Comparison of ENCODE assay signal across 17 mouse cellular contexts in the genomic region with DNA sequence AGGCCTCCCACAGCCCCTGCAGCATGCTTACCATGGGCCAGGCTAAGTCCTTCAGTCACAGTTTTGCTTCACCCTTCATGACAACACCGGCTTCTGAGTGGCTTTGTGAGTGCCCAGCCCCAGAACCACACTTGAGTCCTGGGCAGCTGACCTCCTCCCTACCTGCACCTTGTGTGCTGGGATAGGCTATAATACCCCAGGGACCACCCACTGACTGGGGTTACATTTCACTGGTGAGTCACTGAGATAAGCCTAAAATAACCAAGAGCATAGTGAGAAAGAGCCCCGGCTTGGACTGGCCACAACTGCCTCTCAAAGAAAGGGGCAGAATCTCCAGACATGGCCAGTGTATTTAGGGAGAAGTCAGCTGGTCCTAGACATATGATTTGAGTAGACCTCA. TPM values are rescaled to one million over a fixed set of nuclear protein-coding genes. Genes with fewer than 3 reads are reported as not detected.
DNase-seq lines count a peak whose midpoint lies in the region; ATAC-seq and TF ChIP-seq lines count a peak whose summit lies in the region.
"Had no signal": no experiment of that assay in that cellular context is flagged by ENCODE, and none has a peak within 500 bp of the region (broad histone marks: within the 10 kb centered on the region; RNA-seq: fewer than 3 reads in every experiment).

No protein-coding gene starts in this region.

- peak overlapping the region; percentile 12 for H3K4me2 ChIP-seq in heart, embryonic 12.5 days
- no peak overlapping the region for H3K4me2 ChIP-seq in forebrain, postnatal 0 days (ENCODE audit: low read depth)
- no peak overlapping the region for H3K4me2 ChIP-seq in hindbrain, embryonic 12.5 days (replicated peaks)
- H3K4me2 ChIP-seq: neural tube, embryonic 12.5 days had no signal

- no peak for DNase-seq in heart, postnatal 14 days
- peak; percentile 5 for DNase-seq in thymus, postnatal 4 days
- no peak for DNase-seq in thymus, postnatal 36 days
- DNase-seq in fibroblast of lung, adult 2 months (ENCODE audit: low read depth), result peak; percentile 46
- no peak for DNase-seq in adrenal gland, postnatal 14 days
- DNase-seq in forebrain, postnatal 0 days, result no peak
- DNase-seq: cerebellum, adult 11 months; kidney, postnatal 4 days; liver, postnatal 0 days had no signal

- H3K4me3 ChIP-seq in heart, embryonic 12.5 days, result no peak overlapping the region
- no peak overlapping the region for H3K4me3 ChIP-seq in forebrain, postnatal 0 days (ENCODE audit: low read depth, low read length)
- no peak overlapping the region for H3K4me3 ChIP-seq in hindbrain, embryonic 12.5 days
- H3K4me3 ChIP-seq: heart, adult 2 months; neural tube, embryonic 12.5 days had no signal

- no peaks in the 10 kb centered on the region for H3K27me3 ChIP-seq in heart, embryonic 12.5 days (replicated peaks)
- H3K27me3 ChIP-seq in forebrain, postnatal 0 days (ENCODE audit: insufficient read depth, low read length), result no peaks in the 10 kb centered on the region
- no peaks in the 10 kb centered on the region for H3K27me3 ChIP-seq in hindbrain, embryonic 12.5 days
- H3K27me3 ChIP-seq: neural tube, embryonic 12.5 days had no signal

- 23% methylated on average over 2 of the region's 2 CpGs for WGBS in heart, embryonic 12.5 days
- WGBS in forebrain, postnatal 0 days, result 64% methylated on average over 2 of the region's 2 CpGs
- 67% methylated on average over 2 of the region's 2 CpGs for WGBS in hindbrain, embryonic 12.5 days

- TF ChIP-seq CTCF in forebrain, postnatal 0 days (IDR thresholded peaks at IDR 0.05; ENCODE audit: low read depth), result no peak

- H3K27ac ChIP-seq in heart, embryonic 12.5 days (ENCODE audit: poor library complexity, severe bottlenecking), result peak overlapping the region; percentile 52
- H3K27ac ChIP-seq in forebrain, postnatal 0 days (ENCODE audit: low read depth, low read length), result no peak overlapping the region
- no peak overlapping the region for H3K27ac ChIP-seq in hindbrain, embryonic 12.5 days
- H3K27ac ChIP-seq: heart, adult 2 months; macrophage; neural tube, embryonic 12.5 days had no signal

- intact Hi-C loops in heart, postnatal 14 days (cut with DNase I), result no loop called here

- H3K9ac ChIP-seq in heart, embryonic 12.5 days, result no peak overlapping the region
- no peak overlapping the region for H3K9ac ChIP-seq in forebrain, postnatal 0 days
- no peak overlapping the region for H3K9ac ChIP-seq in hindbrain, embryonic 12.5 days
- H3K9ac ChIP-seq: liver, postnatal 0 days; neural tube, embryonic 12.5 days had no signal

- ATAC-seq in heart, embryonic 12.5 days (ENCODE audit: insufficient number of reproducible peaks, low FRiP score), result peak; percentile 63
- no peak for ATAC-seq in forebrain, postnatal 0 days
- no peak for ATAC-seq in hindbrain, embryonic 12.5 days (ENCODE audit: low FRiP score)
- ATAC-seq: activated CD4-positive, CD25-positive, alpha-beta regulatory T cell, adult 4 months; liver, postnatal 0 days; midbrain, embryonic 16.5 days had no signal

- no peaks in the 10 kb centered on the region for H3K36me3 ChIP-seq in heart, embryonic 12.5 days
- H3K36me3 ChIP-seq in forebrain, postnatal 0 days (ENCODE audit: insufficient read depth), result no peaks in the 10 kb centered on the region
- no peaks in the 10 kb centered on the region for H3K36me3 ChIP-seq in hindbrain, embryonic 12.5 days
- H3K36me3 ChIP-seq: neural tube, embryonic 12.5 days had no signal

- H3K9me3 ChIP-seq in heart, embryonic 12.5 days (replicated peaks), result no peaks in the 10 kb centered on the region
- H3K9me3 ChIP-seq in forebrain, postnatal 0 days (ENCODE audit: low read length), result no peaks in the 10 kb centered on the region
- no peaks in the 10 kb centered on the region for H3K9me3 ChIP-seq in hindbrain, embryonic 12.5 days (replicated peaks)
- H3K9me3 ChIP-seq: neural tube, embryonic 12.5 days had no signal

- peaks cover 37% of the 10 kb centered on the region for H3K4me1 ChIP-seq in heart, embryonic 12.5 days (replicated peaks)
- no peaks in the 10 kb centered on the region for H3K4me1 ChIP-seq in forebrain, postnatal 0 days (ENCODE audit: insufficient read depth)
- H3K4me1 ChIP-seq in hindbrain, embryonic 12.5 days, result peaks cover 10% of the 10 kb centered on the region
- H3K4me1 ChIP-seq: neural tube, embryonic 12.5 days had no signal

RNA-seq across cellular contexts. Expression of gene Irf4, which starts 32.9 kb away (rescaled TPM):
- polyA plus RNA-seq in heart, embryonic 12.5 days (2016; fragmentation: Nextera tagmentation; extraction: Ambion mirVana), result 0.09 TPM in 1 of 2 replicates, not detected in the other
- 1 to 10 TPM in 1 of 2 experiments, under 1 TPM in 1; 0.88 to 1.4 TPM for total RNA-seq in heart, postnatal 14 days (2021)
- total RNA-seq in adrenal gland, postnatal 14 days (2021), result 7.9 and 8.3 TPM in 2 replicates
- total RNA-seq in forebrain, postnatal 0 days (2014; rRNA removed), result 0.15 and 0.38 TPM in 2 replicates
- 0.02 and 0.04 TPM in 2 replicates for polyA plus RNA-seq in forebrain, postnatal 0 days (2015; fragmentation: Nextera tagmentation; extraction: Ambion mirVana)
- polyA plus RNA-seq in hindbrain, embryonic 12.5 days (2016; fragmentation: Nextera tagmentation; extraction: Ambion mirVana), result 0.10 TPM in 1 of 2 replicates, not detected in the other
- polyA plus RNA-seq: limb, embryonic 11.5 days had no signal

Comparison
In these comparisons a context has a peak if more than half of its experiments do, and no peak if none do; other contexts are left out.
1. DNase-seq: peak in thymus, postnatal 4 days (single experiment) and fibroblast of lung, adult 2 months (single experiment); none in heart, postnatal 14 days (0 of 2), thymus, postnatal 36 days (0 of 2), adrenal gland, postnatal 14 days (single experiment) and forebrain, postnatal 0 days (single experiment).